Mouse (Mus musculus) embryonic facial prominence, embryonic 11.5 days (tissue): ENCODE measurements around the gene Prdx5. TPM values are rescaled to one million over a fixed set of nuclear protein-coding genes. Genes with fewer than 3 reads are reported as not detected.
A peak's percentile ranks its signal among the peaks of the same experiment; 100 is the strongest.

Experiments
- ATAC-seq: fragments of 200-750 bp; cut with Nextera tagmentation; replicated peaks from 2 replicates; pipeline ENCODE4 v1.8.0; 2017; ENCODE audit warnings: low read depth; ENCODE audit not compliant: insufficient number of reproducible peaks, low FRiP score, low TSS enrichment
- DNase-seq: peaks from one replicate; pipeline ENCODE4 v3.0.0-alpha.2; 2015; ENCODE audit warnings: low spot score
- H3K27ac ChIP-seq: fragments of 300-500 bp; sonication (generic); replicated peaks from 2 replicates; pipeline ENCODE4 v1.5.1; 2014; ENCODE audit warnings: mild to moderate bottlenecking, low read depth, low read length, control low read depth
- H3K27me3 ChIP-seq: fragments of 300-500 bp; sonication (generic); 2 replicates; pipeline ENCODE4 v1.6.1; 2014; ENCODE audit warnings: mild to moderate bottlenecking, low read length, moderate library complexity, mixed read lengths; ENCODE audit not compliant: control insufficient read depth, insufficient read depth
- H3K36me3 ChIP-seq: fragments of 300-500 bp; sonication (generic); replicated peaks from 2 replicates; pipeline ENCODE4 v1.6.1; 2014; ENCODE audit warnings: low read depth, mild to moderate bottlenecking, low read length, moderate library complexity, mixed read lengths; ENCODE audit not compliant: control insufficient read depth, insufficient read depth
- H3K4me1 ChIP-seq: fragments of 300-500 bp; sonication (generic); 2 replicates; pipeline ENCODE4 v1.6.1; 2014; ENCODE audit warnings: low read length, mixed read lengths; ENCODE audit not compliant: control insufficient read depth, insufficient read depth
- H3K4me2 ChIP-seq: fragments of 300-500 bp; sonication (generic); 2 replicates; pipeline ENCODE4 v1.6.1; 2014; ENCODE audit warnings: low read depth, mild to moderate bottlenecking, control low read depth, low read length, moderate library complexity
- H3K4me3 ChIP-seq: fragments of 300-500 bp; sonication (generic); 2 replicates; pipeline ENCODE4 v1.5.1; 2014; ENCODE audit warnings: low read depth, low read length, control low read depth
- H3K9ac ChIP-seq: fragments of 300-500 bp; sonication (generic); replicated peaks from 2 replicates; pipeline ENCODE4 v1.6.1; 2014; ENCODE audit warnings: mild to moderate bottlenecking, control low read depth, low read length
- H3K9me3 ChIP-seq: fragments of 300-500 bp; sonication (generic); replicated peaks from 2 replicates; pipeline ENCODE4 v1.6.1; 2016; ENCODE audit warnings: mild to moderate bottlenecking, low read length, inconsistent platforms, mixed read lengths; ENCODE audit not compliant: control insufficient read depth
- WGBS: fragments of 180-500 bp; shearing (Covaris S2); extraction: QIAGEN DNeasy Blood & Tissue Kit; methylation state at CpG from one replicate; pipeline ENCODE4 v1.1.7; 2014; 5-methylcytosine and 5-hydroxymethylcytosine counted together
- polyA plus RNA-seq: library from polyadenylated mRNA; unstranded; fragments of >200 nt; fragmentation: Nextera tagmentation; extraction: Ambion mirVana; gene quantifications from 2 replicates; pipeline ENCODE4 v1.2.1, GENCODE M21; 2014

Gene Prdx5
- polyA plus RNA-seq, 1 experiment from 2014 or later, result 110 TPM

DNA sequence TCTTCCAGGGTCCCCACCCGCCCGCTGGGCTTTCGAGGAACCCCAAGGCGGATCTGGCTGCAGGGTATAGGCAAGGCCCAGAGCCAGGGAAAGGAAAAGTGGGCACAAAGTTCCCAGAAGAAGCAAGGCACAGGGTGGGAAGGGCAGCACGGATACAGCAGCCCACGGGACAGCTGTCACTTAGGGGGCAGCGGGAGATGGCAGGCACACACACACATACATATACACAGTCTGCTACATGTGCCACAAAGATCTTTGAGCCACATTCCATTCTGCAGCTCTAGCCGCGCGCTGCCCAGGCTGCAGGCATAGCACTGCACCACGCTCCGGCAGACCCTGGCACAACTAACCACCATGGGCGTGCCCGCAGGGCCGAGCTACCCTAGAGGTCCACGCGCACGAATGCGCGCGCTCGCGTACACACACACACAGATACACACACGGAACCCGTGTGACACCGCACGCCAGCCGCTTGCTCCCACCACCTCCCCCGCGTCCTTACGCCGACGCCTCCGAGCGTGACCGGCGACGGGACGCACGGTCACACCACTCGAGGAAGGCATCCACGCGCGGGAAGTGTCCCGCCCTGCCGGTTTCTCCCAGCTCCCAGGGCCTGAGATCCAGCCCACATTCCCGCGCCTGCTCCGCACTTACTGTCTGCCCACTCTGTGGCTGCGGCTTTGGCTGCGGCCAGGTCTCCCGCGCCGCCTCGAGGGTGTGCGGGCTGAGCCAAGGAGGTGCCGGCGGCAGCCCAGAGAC is 23.7 kb upstream of the Prdx5 start:
- ATAC-seq (peak; percentile 29; the same call in 1 of the 2 replicates), DNase-seq (no peak)
- Histone ChIP-seq H3K36me3 (no peaks in the 10 kb centered on the region), H3K4me3 (peak overlapping the region; percentile 29), H3K27ac (no peak overlapping the region), H3K27me3 (peaks cover 59% of the 10 kb centered on the region), H3K9ac (peak overlapping the region; percentile 37), H3K4me1 (no peaks in the 10 kb centered on the region; the same call in 1 of the 2 replicates), H3K4me2 (peak overlapping the region; percentile 63), H3K9me3 (no peaks in the 10 kb centered on the region)
- 4% methylated on average over 58 of the region's 58 CpGs for WGBS

DNA sequence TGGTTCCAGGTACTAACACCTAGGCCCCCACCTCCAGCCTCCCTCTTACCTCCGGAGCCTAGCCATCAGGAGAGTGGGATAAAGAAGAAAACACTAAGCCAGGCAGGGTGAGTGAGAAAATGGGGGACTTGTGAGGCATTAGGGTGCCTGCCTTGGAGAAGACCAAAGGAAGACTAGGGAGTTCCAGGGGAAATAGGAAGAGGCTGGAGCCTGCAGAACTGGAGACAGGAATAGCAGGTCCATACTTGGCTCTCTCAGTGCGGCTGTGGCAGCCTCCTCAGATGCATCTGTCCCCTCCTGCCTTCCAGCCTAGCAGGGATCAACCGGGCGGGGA is 23.2 kb upstream of the Prdx5 start:
- Histone ChIP-seq H3K9me3 (no peaks in the 10 kb centered on the region), H3K36me3 (no peaks in the 10 kb centered on the region), H3K27me3 (peaks cover 62% of the 10 kb centered on the region), H3K4me3 (no peak overlapping the region), H3K27ac (no peak overlapping the region), H3K9ac (no peak overlapping the region), H3K4me2 (no peak overlapping the region), H3K4me1 (no peaks in the 10 kb centered on the region; the same call in 1 of the 2 replicates)
- DNase-seq (no peak), ATAC-seq (no peak)
- WGBS, result 12% methylated on average over 4 of the region's 4 CpGs

DNA sequence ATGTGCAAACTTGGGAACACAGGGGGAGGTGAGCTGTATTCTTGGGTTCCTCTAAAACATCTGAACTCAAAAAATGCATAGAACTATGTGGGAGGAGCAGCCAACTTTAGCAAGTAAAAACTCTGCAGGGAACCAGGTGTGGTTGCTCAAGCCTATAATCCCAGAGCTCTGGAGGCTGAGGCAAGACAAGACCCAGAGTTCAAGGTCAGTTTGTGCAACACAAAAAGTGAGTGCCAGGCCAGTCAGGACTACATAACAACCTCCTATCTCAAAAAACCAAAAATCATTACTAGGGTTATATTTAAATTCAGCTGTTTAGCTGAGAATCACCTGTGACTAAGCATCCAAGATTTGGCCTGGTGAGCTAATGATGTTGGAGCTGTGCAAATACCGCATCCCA is 22.1 kb upstream of the Prdx5 start:
- Histone ChIP-seq H3K9me3 (no peaks in the 10 kb centered on the region), H3K4me3 (no peak overlapping the region), H3K9ac (no peak overlapping the region), H3K27ac (no peak overlapping the region), H3K4me1 (no peaks in the 10 kb centered on the region; the same call in 1 of the 2 replicates), H3K36me3 (no peaks in the 10 kb centered on the region), H3K4me2 (no peak overlapping the region), H3K27me3 (peaks cover 73% of the 10 kb centered on the region)
- ATAC-seq (no peak), DNase-seq (no peak)
- 54% methylated on average over 1 of the region's 1 CpGs for WGBS

DNA sequence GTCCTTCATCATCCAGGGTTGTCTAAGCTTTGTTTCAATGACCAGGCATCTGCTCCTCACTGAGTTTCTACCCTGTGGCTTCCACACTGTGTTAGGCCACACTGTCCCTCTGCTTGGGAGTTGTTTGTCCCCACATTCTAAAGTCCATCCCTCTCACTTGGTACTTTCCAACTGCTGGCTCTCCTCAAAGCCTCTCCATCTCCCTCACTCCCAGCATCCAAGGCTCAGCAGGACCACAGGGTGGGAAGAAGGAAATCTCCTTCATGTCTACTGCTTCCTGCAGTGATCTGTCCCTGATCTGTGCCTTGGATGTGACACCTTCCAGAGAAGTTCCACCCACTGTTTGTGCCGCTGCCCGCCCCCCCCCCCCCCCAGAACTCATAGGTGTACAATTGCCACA is 21.1 kb upstream of the Prdx5 start:
- peaks cover 3% of the 10 kb centered on the region; the same call in 1 of the 2 replicates for H3K4me1 ChIP-seq
- H3K4me3 ChIP-seq, result no peak overlapping the region
- H3K36me3 ChIP-seq, result no peaks in the 10 kb centered on the region
- H3K27ac ChIP-seq, result no peak overlapping the region
- ATAC-seq, result no peak
- peaks cover 80% of the 10 kb centered on the region for H3K27me3 ChIP-seq
- 0% methylated on average over 2 of the region's 2 CpGs for WGBS
- peaks cover 3% of the 10 kb centered on the region; the same call in 1 of the 2 replicates for H3K9me3 ChIP-seq
- DNase-seq, result no peak
- H3K9ac ChIP-seq, result no peak overlapping the region
- H3K4me2 ChIP-seq, result no peak overlapping the region

DNA sequence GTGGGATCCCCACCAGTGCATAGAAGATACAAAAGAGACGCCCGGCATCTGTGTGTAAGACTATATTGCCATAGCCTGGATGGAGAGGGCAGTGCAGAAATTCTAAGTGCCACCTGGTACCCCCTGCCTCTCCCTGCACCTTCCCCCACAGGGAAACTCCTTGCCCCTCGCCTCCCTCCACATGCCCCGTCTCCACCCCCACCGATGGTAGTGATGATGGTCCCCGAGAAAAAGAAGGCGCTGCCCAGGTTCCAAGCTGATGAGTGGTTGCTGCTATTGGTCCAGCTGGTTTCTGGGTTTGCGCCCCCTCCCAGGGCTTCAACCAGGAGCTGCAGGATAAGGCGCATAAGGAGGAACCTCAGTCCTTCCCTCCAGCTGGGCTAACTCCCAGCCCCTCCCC is 18.2 kb upstream of the Prdx5 start:
- Histone ChIP-seq H3K9ac (no peak overlapping the region; the same call in 1 of the 2 replicates), H3K27me3 (peaks cover 78% of the 10 kb centered on the region), H3K27ac (no peak overlapping the region), H3K36me3 (no peaks in the 10 kb centered on the region), H3K4me2 (no peak overlapping the region), H3K9me3 (peaks cover 3% of the 10 kb centered on the region; the same call in 1 of the 2 replicates), H3K4me1 (0 out of 2 replicates have a peak, but pooled peaks cover 4% of the 10 kb centered on the region), H3K4me3 (no peak overlapping the region)
- ATAC-seq (no peak), DNase-seq (no peak)
- WGBS, result 14% methylated on average over 9 of the region's 9 CpGs

DNA sequence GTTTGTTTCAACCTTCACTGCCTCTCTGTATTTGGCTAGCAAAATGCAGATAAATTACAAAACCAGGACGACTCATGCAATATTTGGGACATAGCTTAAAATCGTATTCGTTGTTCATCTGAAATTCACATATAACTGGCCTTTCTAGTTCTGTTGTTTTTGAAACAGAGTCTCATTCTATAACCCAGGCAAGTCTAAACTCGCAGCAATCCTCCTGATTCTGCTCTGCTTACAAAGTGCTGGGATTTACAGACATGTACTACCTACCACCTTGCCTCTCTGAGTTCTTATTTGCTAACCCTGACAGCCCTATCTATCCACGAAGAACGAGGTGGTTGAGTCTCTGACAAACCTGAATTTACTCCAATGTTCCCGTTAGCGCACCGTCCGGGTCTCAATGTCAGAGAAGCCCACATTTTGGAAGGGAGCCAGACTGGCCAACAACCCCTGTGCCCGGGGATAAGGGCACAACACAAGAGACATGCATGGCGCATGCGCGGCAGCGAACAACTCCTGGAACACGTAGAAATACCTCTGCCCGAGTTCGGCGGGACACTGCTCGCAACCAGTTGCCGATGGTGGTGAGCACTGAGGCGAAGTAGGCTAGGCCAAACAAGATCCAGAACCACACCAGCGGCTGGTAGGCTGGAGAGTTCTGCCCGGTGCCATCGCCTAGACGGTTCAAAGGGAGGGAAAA is 16.8 kb upstream of the Prdx5 start:
- H3K4me2 ChIP-seq, result peak overlapping the region; percentile 37
- peak overlapping the region; percentile 18 for H3K4me3 ChIP-seq
- no peak overlapping the region; the same call in 1 of the 2 replicates for H3K9ac ChIP-seq
- DNase-seq (peak; percentile 61), ATAC-seq (no peak)
- peaks cover 3% of the 10 kb centered on the region; the same call in 1 of the 2 replicates for H3K9me3 ChIP-seq
- no peaks in the 10 kb centered on the region for H3K36me3 ChIP-seq
- peaks cover 68% of the 10 kb centered on the region for H3K27me3 ChIP-seq
- H3K27ac ChIP-seq, result no peak overlapping the region
- 11% methylated on average over 26 of the region's 26 CpGs for WGBS
- 0 out of 2 replicates have a peak, but pooled peaks cover 4% of the 10 kb centered on the region for H3K4me1 ChIP-seq

DNA sequence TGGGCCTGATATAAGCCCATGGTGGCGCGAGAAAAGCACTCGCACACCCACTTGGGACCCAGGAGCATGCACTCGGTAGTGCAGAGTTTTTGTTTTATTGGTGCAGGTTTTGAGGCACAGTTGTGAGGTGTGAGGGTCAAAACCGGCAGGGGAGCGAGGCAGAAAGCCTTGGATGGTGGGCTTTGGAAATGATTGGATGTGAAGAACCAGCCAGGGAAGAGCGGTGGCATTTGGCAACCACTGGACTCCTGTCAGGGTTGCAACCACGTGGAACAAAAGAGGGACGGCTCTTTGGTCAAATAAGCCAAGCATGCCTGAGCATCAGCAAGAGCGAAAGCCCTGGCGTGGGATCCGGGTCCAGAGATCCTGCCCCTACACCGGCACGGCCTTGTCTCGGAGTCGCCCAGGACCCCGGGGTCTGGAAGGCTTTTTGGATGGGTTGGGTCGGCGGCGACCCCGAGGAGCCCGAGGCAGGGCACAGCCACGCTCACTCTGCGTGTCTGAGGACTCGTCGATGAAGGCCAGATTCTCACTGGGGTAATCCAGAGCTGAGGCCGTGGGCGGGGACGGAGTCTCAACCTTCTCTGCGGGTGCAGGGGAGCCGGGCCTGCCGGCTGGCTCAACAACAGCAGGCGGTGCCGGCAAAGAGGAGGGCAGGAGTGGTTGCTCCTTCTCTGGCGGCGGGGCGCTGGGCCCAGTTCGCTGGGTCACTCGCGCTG is 15.9 kb upstream of the Prdx5 start:
- H3K4me3 ChIP-seq, result peak overlapping the region; percentile 12; the same call in 1 of the 2 replicates
- no peak for ATAC-seq
- no peak overlapping the region for H3K27ac ChIP-seq
- no peaks in the 10 kb centered on the region for H3K36me3 ChIP-seq
- DNase-seq, result no peak
- H3K4me2 ChIP-seq, result no peak overlapping the region
- H3K4me1 ChIP-seq, result 0 out of 2 replicates have a peak, but pooled peaks cover 5% of the 10 kb centered on the region
- peaks cover 3% of the 10 kb centered on the region; the same call in 1 of the 2 replicates for H3K9me3 ChIP-seq
- 5% methylated on average over 40 of the region's 40 CpGs for WGBS
- H3K9ac ChIP-seq, result no peak overlapping the region
- peaks cover 60% of the 10 kb centered on the region for H3K27me3 ChIP-seq
